Mouse (Mus musculus) cerebellum, adult 2 months (tissue): ENCODE data around the gene Cpped1. TPM values are rescaled to one million over a fixed set of nuclear protein-coding genes. Genes with fewer than 3 reads are reported as not detected.

Source experiments
- DNase-seq, 2 experiments: peaks; one replicate each; pipeline ENCODE4 v3.0.0; 2021
- H3K27ac ChIP-seq: fragments of 200-500 bp; 2 replicates; pipeline ENCODE4 v1.5.1; 2012; ENCODE audit warnings: low read length, control low read depth, inconsistent platforms; ENCODE audit not compliant: insufficient read depth
- H3K27me3 ChIP-seq: fragments of 200-500 bp; 2 replicates; pipeline ENCODE4 v1.6.1; 2012; ENCODE audit warnings: inconsistent platforms, mild to moderate bottlenecking, low read length, moderate library complexity; ENCODE audit not compliant: control insufficient read depth, insufficient read depth
- H3K4me1 ChIP-seq: fragments of 200-500 bp; 2 replicates; pipeline ENCODE4 v1.6.1; 2011; ENCODE audit warnings: low read length; ENCODE audit not compliant: control insufficient read depth, insufficient read depth
- H3K4me3 ChIP-seq: fragments of 200-500 bp; replicated peaks from 2 replicates; pipeline ENCODE3; 2011; ENCODE audit warnings: mild to moderate bottlenecking, low read depth, low read length, control low read depth; ENCODE audit not compliant: insufficient read depth
- CTCF ChIP-seq: fragments of 200-500 bp; IDR thresholded peaks from 2 replicates; pipeline ENCODE4 v1.5.1; 2011; ENCODE audit warnings: low read depth, mild to moderate bottlenecking, control low read depth, low read length, moderate library complexity, borderline replicate concordance; ENCODE audit not compliant: insufficient read depth
- POLR2A ChIP-seq: fragments of 200-500 bp; IDR thresholded peaks from 2 replicates; pipeline ENCODE4 v1.6.1; 2011; ENCODE audit warnings: low read length, control low read depth, borderline replicate concordance; ENCODE audit not compliant: insufficient read depth
- WGBS: fragments of 180-500 bp; shearing (Covaris S2); methylation state at CpG from one replicate; pipeline ENCODE4 v1.1.7; 2018; 5-methylcytosine and 5-hydroxymethylcytosine counted together
- polyA plus RNA-seq: library from polyadenylated mRNA; depleted of rRNA; stranded (reverse); fragments of >200 nt; gene quantifications from 2 replicates; pipeline ENCODE4 v1.2.3, GENCODE M21; 2012

Gene Cpped1
- polyA plus RNA-seq, 1 experiment, result 19.8 TPM

DNA sequence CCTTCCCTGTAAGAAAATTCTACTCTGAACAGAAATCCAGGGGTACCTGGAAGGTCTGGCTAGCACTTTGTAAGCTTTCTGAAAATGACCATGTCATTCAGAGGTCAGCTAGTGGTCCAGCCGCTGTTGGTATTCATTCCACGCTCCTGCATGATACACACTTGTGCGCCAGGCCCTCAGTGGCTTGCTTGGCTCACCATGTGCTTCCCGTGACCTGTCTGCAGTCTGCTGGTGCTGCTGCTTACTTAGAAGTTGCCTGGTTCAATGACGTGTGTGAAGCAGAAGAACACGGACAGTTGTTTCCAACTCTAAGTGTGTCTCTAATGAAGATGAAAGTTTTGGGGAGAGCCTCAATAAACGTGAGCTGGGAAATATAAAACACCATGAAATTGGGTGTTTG lies 7.2 kb downstream of the Cpped1 start:
- TF ChIP-seq CTCF, result no peak
- no peak for TF ChIP-seq POLR2A
- Histone ChIP-seq H3K27me3 (no peaks in the 10 kb centered on the region), H3K27ac (no peak overlapping the region), H3K4me3 (no peak overlapping the region), H3K4me1 (peaks cover 9% of the 10 kb centered on the region)
- DNase-seq, result no peak
- 91% methylated on average over 7 of the region's 7 CpGs for WGBS

GRCm38 (mm10) chr16:11900341-11900740 lies 8.9 kb downstream of the Cpped1 start:
- peak; percentile 60 to 79 for DNase-seq
- 13% methylated on average over 6 of the region's 6 CpGs for WGBS
- H3K4me1 ChIP-seq, result peaks cover 9% of the 10 kb centered on the region
- no peaks in the 10 kb centered on the region for H3K27me3 ChIP-seq
- no peak overlapping the region for H3K27ac ChIP-seq
- TF ChIP-seq POLR2A, result no peak
- no peak for TF ChIP-seq CTCF
- H3K4me3 ChIP-seq, result no peak overlapping the region

DNA sequence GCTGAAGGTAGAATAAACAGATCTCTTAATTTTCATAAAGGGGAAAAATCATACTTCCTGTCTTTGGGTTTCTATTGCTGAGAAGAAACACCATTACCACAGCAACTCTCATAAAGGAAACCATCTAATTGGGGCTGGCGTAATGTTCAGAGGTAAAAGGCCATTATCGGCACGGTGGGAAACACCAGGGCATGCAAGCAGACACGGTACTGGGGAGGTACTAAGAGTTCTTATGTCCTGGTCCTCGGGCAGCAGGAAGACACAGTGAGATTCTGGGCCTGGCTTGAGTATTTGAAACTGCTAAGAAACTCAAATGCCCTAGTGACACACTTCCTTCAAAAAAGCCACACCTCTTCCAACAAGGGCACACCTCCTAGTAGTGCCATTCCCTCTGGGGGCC lies 12.8 kb downstream of the Cpped1 start:
- TF ChIP-seq CTCF (no peak), POLR2A (no peak)
- peaks cover 9% of the 10 kb centered on the region for H3K4me1 ChIP-seq
- no peak overlapping the region for H3K27ac ChIP-seq
- 94% methylated on average over 5 of the region's 5 CpGs for WGBS
- no peak for DNase-seq
- H3K27me3 ChIP-seq, result no peaks in the 10 kb centered on the region
- H3K4me3 ChIP-seq, result no peak overlapping the region

DNA sequence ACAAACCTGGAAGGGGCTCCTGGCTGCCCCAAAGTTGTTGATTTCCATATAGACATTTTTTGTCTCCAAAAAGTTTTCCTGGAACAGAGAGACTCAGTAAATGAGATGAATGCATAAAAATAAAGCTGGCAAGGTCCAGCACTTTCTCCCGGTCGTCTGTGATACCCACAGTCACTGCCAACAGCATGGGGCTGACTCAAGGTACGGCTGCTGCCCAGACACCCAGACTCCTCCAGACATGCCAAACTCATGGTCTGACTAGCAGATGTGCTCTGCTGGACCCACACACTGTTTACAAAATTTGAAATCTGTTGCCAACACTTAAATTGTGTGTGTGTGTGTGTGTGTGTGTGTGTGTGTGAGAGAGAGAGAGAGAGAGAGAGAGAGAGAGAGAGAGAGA lies 14.4 kb downstream of the Cpped1 start:
- DNase-seq, result no peak
- WGBS, result 17% methylated on average over 3 of the region's 3 CpGs
- Histone ChIP-seq H3K4me1 (no peaks in the 10 kb centered on the region), H3K4me3 (no peak overlapping the region), H3K27ac (no peak overlapping the region), H3K27me3 (no peaks in the 10 kb centered on the region)
- TF ChIP-seq POLR2A, result no peak
- TF ChIP-seq CTCF, result no peak

GRCm38 (mm10) chr16:11890186-11890585 lies 19.1 kb downstream of the Cpped1 start:
- DNase-seq, result no peak
- WGBS, result 68% methylated on average over 3 of the region's 3 CpGs
- Histone ChIP-seq H3K4me3 (no peak overlapping the region), H3K27me3 (no peaks in the 10 kb centered on the region; the same call in 1 of the 2 replicates), H3K4me1 (no peaks in the 10 kb centered on the region), H3K27ac (no peak overlapping the region)
- TF ChIP-seq POLR2A (no peak), CTCF (no peak)

GRCm38 (mm10) chr16:11889741-11890140 lies 19.5 kb downstream of the Cpped1 start:
- TF ChIP-seq POLR2A (no peak), CTCF (no peak)
- Histone ChIP-seq H3K4me3 (no peak overlapping the region), H3K27me3 (no peaks in the 10 kb centered on the region; the same call in 1 of the 2 replicates), H3K4me1 (no peaks in the 10 kb centered on the region), H3K27ac (no peak overlapping the region)
- WGBS, result 96% methylated on average over 3 of the region's 3 CpGs
- DNase-seq, result no peak

DNA sequence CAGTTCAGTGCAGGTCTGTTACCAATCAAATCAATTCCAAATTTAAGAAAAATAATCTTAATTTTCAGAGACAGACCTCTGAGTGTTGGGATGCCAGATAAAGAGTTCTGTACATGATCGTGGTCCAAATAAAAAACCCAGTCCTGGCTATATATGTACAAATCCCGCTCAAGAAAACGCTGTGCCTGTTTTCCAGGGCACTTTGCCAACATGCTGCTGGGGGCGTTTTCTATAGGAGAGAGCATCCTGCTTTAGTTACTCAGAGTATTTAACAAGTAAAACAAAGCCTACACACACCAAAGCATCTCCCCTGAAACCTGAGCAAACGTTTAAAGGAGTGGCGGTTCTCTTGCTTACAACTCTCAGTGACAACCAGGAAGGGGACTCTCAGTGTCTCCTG lies 27.4 kb downstream of the Cpped1 start:
- DNase-seq, result no peak
- 42% methylated on average over 6 of the region's 6 CpGs for WGBS
- no peak for TF ChIP-seq CTCF
- TF ChIP-seq POLR2A, result no peak
- Histone ChIP-seq H3K4me3 (no peak overlapping the region), H3K4me1 (no peaks in the 10 kb centered on the region), H3K27me3 (no peaks in the 10 kb centered on the region; the same call in 1 of the 2 replicates), H3K27ac (no peak overlapping the region)

DNA sequence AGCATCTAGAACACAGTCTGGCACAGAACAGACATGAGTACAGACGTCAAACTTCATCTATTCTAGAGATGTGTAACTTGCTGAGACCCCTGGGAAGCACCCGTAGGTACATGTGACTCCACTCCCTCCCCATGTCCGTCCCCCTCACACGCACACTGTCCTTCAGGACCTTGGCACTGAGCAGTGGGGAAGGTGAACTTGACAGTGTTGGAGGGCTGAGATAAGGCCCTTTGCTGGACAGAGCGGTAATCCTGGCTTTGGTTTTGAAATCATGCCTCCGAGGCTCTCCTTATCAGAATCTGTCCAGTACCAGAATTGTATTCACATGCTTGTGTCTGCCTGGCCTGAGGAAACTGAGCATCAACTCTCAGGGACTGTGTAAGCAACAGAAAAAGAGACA lies 28.8 kb downstream of the Cpped1 start:
- Histone ChIP-seq H3K27me3 (no peaks in the 10 kb centered on the region; the same call in 1 of the 2 replicates), H3K4me1 (no peaks in the 10 kb centered on the region), H3K4me3 (no peak overlapping the region), H3K27ac (no peak overlapping the region)
- 83% methylated on average over 6 of the region's 6 CpGs for WGBS
- TF ChIP-seq CTCF (no peak), POLR2A (no peak)
- no peak for DNase-seq

DNA sequence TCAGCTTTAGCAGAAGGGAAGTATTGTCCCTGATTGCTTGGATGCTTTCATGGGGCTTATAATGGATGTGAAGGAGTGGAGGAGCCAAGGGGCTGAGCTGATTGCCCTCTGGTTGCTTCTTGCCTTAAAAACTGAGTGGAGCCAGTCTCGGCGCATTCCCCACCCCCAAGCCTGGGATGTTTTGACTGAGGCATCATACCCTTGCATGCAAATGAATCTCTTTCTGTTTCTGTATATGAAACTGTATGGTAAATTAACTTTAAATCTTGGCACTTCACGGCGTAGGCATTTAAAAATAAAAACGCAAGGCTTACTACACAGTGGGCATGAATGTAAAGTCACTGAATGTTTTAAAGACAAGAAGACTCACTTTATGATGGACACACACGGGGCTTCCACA lies 30.0 kb downstream of the Cpped1 start:
- TF ChIP-seq CTCF (no peak), POLR2A (no peak)
- Histone ChIP-seq H3K27me3 (no peaks in the 10 kb centered on the region), H3K4me3 (no peak overlapping the region), H3K4me1 (no peaks in the 10 kb centered on the region), H3K27ac (no peak overlapping the region)
- DNase-seq, result no peak
- WGBS, result 92% methylated on average over 6 of the region's 6 CpGs

- Histone ChIP-seq H3K4me3 (no peak overlapping the region), H3K27ac (no peak overlapping the region), H3K4me1 (no peaks in the 10 kb centered on the region), H3K27me3 (no peaks in the 10 kb centered on the region)
- DNase-seq, result no peak
- 73% methylated on average over 5 of the region's 5 CpGs for WGBS
- TF ChIP-seq POLR2A, result no peak
- no peak for TF ChIP-seq CTCF
These were observed 34.0 kb downstream of the Cpped1 start for GRCm38 (mm10) chr16:11875227-11875626.
